Mouse (Mus musculus): ENCODE data around the gene Lamtor5. TPM values are rescaled to one million over a fixed set of nuclear protein-coding genes. Genes with fewer than 3 reads are reported as not detected.

Lamtor5 gene
- polyA plus RNA-seq, 1 experiment, result 163 TPM

DNA sequence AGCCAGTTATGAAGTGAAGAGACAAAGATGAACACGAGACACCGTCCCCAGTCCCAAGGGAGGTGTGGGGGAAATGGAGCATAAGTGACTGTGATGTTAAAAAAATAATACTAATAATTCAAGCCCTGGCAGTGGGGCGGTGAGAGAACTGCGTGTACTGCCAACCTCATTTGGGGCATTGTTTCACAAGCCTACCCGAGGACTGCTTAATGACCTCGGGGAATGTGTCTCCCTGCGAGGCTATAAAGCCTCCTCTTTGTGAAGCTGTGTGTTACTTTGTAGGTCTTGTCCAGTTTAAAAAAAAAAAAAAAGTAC is 16.9 kb upstream of the Lamtor5 start:
- H3K4me3 ChIP-seq (ENCODE audit: insufficient read depth, poor library complexity, severe bottlenecking), result no peak overlapping the region
- no peaks in the 10 kb centered on the region for H3K27me3 ChIP-seq (ENCODE audit: control insufficient read depth, insufficient read depth, insufficient read length)
- H3K36me3 ChIP-seq (ENCODE audit: control insufficient read depth, insufficient read depth), result no peaks in the 10 kb centered on the region
- no peak overlapping the region for H3ac ChIP-seq (ENCODE audit: control insufficient read depth, insufficient read length, low read depth)
- H3K79me2 ChIP-seq (ENCODE audit: control insufficient read depth, insufficient read depth), result no peaks in the 10 kb centered on the region
- TF ChIP-seq MYOG (IDR thresholded peaks at IDR 0.05; ENCODE audit: control insufficient read depth, extremely low read depth, insufficient read length) (no peak), CTCF (IDR thresholded peaks at IDR 0.05; ENCODE audit: control insufficient read depth, insufficient read depth, insufficient read length) (no peak), MAX (IDR thresholded peaks at IDR 0.05) (no peak), CEBPB (IDR thresholded peaks at IDR 0.05; ENCODE audit: low read depth) (no peak), MYOD1 (IDR thresholded peaks at IDR 0.05; ENCODE audit: control insufficient read depth, insufficient read length, low read depth) (no peak), FOSL1 (IDR thresholded peaks at IDR 0.05; ENCODE audit: insufficient read depth, low read length, poor library complexity, severe bottlenecking) (no peak), USF1 (IDR thresholded peaks at IDR 0.05; ENCODE audit: low read depth) (no peak)
- H3K79me3 ChIP-seq (ENCODE audit: low read depth), result no peaks in the 10 kb centered on the region

DNA sequence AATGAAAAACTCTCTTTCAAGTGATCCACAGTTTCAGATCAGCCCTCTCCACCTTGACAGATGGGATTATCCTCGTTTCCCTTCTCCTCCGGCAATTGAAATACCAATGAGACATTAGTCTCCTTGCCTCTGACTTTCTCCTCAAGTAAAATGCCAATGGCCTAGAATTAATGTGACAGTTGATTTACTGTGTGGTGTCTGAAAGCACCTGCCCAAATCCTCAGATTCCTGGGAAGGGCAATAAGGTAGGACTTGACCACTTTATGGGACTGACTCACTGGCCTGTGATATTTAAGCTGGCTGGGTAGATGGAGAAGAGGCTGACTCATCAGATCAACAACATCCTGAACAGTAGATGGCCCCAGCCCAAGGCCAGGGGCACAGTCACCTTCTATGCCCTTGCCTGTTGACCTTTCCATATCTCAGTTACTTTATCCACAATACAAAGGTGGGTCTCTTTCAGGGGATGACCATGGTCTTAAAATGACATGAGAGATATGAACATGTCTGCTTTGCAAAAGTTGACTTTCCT is 11.8 kb upstream of the Lamtor5 start:
- H3K4me3 ChIP-seq (ENCODE audit: insufficient read depth, poor library complexity, severe bottlenecking), result no peak overlapping the region
- no peaks in the 10 kb centered on the region for H3K36me3 ChIP-seq (ENCODE audit: control insufficient read depth, insufficient read depth)
- no peaks in the 10 kb centered on the region for H3K79me2 ChIP-seq (ENCODE audit: control insufficient read depth, insufficient read depth)
- H3K79me3 ChIP-seq (ENCODE audit: low read depth), result no peaks in the 10 kb centered on the region
- no peaks in the 10 kb centered on the region for H3K27me3 ChIP-seq (ENCODE audit: control insufficient read depth, insufficient read depth, insufficient read length)
- TF ChIP-seq MYOG (IDR thresholded peaks at IDR 0.05; ENCODE audit: control insufficient read depth, extremely low read depth, insufficient read length) (no peak), MAX (IDR thresholded peaks at IDR 0.05) (peak; percentile 20), CTCF (IDR thresholded peaks at IDR 0.05; ENCODE audit: control insufficient read depth, insufficient read depth, insufficient read length) (no peak), CEBPB (IDR thresholded peaks at IDR 0.05; ENCODE audit: low read depth) (no peak), USF1 (IDR thresholded peaks at IDR 0.05; ENCODE audit: low read depth) (no peak), FOSL1 (IDR thresholded peaks at IDR 0.05; ENCODE audit: insufficient read depth, low read length, poor library complexity, severe bottlenecking) (peak; percentile 88), MYOD1 (IDR thresholded peaks at IDR 0.05; ENCODE audit: control insufficient read depth, insufficient read length, low read depth) (peak; percentile 98)
- H3ac ChIP-seq (ENCODE audit: control insufficient read depth, insufficient read length, low read depth), result no peak overlapping the region

DNA sequence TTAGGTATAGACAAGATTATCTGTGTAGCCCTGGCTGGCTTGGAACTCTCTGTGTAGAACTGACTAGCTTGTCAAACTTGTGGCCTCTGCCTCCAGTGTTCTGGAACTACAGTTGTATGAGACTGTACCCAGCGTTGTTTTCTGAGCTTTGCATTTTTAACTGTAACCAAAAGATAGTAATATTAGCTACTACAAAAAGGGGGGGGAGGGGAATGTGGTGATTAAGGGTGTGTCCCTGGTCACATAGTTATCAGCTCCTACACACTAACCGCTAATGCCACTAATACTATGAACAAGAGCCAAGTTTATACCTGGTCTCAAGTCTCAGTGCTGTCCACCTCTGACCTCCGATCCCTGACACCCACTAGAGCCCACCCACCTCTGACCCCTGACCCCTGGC is 6.2 kb upstream of the Lamtor5 start:
- H3ac ChIP-seq (ENCODE audit: control insufficient read depth, insufficient read length, low read depth), result no peak overlapping the region
- no peaks in the 10 kb centered on the region for H3K79me2 ChIP-seq (ENCODE audit: control insufficient read depth, insufficient read depth)
- H3K36me3 ChIP-seq (ENCODE audit: control insufficient read depth, insufficient read depth), result no peaks in the 10 kb centered on the region
- no peak overlapping the region for H3K4me3 ChIP-seq (ENCODE audit: insufficient read depth, poor library complexity, severe bottlenecking)
- no peaks in the 10 kb centered on the region for H3K79me3 ChIP-seq (ENCODE audit: low read depth)
- no peak for TF ChIP-seq CTCF (IDR thresholded peaks at IDR 0.05; ENCODE audit: control insufficient read depth, insufficient read depth, insufficient read length)
- no peak for TF ChIP-seq MAX (IDR thresholded peaks at IDR 0.05)
- no peak for TF ChIP-seq MYOG (IDR thresholded peaks at IDR 0.05; ENCODE audit: control insufficient read depth, extremely low read depth, insufficient read length)
- TF ChIP-seq MYOD1 (IDR thresholded peaks at IDR 0.05; ENCODE audit: control insufficient read depth, insufficient read length, low read depth), result no peak
- no peak for TF ChIP-seq FOSL1 (IDR thresholded peaks at IDR 0.05; ENCODE audit: insufficient read depth, low read length, poor library complexity, severe bottlenecking)
- TF ChIP-seq CEBPB (IDR thresholded peaks at IDR 0.05; ENCODE audit: low read depth), result no peak
- TF ChIP-seq USF1 (IDR thresholded peaks at IDR 0.05; ENCODE audit: low read depth), result no peak
- no peaks in the 10 kb centered on the region for H3K27me3 ChIP-seq (ENCODE audit: control insufficient read depth, insufficient read depth, insufficient read length)

DNA sequence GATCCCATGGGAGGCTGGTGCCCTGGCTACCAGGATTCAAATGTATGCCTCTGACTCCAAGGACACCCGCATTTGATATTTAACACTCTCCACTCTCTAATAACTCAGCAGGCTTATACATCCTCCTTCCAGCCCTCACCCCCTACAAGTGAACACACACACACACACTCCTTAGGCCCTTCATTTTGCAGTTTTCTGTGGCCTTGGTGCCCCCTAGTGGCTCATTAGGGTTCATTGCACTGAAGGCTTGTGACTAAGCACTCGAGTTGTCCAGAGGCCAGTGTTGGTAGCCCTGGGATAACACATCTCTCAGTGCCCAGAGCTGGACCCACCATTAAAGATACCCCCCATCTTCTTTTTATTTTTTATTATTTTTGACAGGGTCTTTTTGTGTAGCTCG is 4.8 kb upstream of the Lamtor5 start:
- Histone ChIP-seq H3K27me3 (ENCODE audit: control insufficient read depth, insufficient read depth, insufficient read length) (no peaks in the 10 kb centered on the region), H3K4me3 (ENCODE audit: insufficient read depth, poor library complexity, severe bottlenecking) (no peak overlapping the region), H3K36me3 (ENCODE audit: control insufficient read depth, insufficient read depth) (no peaks in the 10 kb centered on the region), H3ac (ENCODE audit: control insufficient read depth, insufficient read length, low read depth) (no peak overlapping the region), H3K79me2 (ENCODE audit: control insufficient read depth, insufficient read depth) (peaks cover under 1% of the 10 kb centered on the region), H3K79me3 (ENCODE audit: low read depth) (no peaks in the 10 kb centered on the region)
- TF ChIP-seq MAX (IDR thresholded peaks at IDR 0.05), result no peak
- TF ChIP-seq CTCF (IDR thresholded peaks at IDR 0.05; ENCODE audit: control insufficient read depth, insufficient read depth, insufficient read length), result peak; percentile 70

DNA sequence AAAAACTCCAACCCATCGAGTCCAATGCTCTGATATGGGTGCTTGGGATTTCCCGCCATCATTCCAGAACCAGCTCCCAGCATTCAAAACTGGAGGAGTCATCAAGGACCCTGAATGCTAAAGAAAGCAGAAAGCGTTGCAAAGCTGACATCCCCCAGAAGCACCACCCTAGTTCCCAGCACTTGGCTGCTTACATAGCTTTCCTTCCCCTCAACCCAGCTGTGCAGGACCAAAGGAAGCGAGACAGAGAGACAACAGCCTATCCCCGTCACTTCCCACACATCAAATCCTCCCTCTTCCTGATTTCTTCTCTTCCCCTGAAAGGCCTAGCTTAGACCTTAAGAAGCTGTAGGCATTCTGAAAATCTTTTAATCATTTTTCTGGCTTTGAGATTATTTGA is 3.3 kb upstream of the Lamtor5 start:
- TF ChIP-seq MAX (IDR thresholded peaks at IDR 0.05), result no peak
- Histone ChIP-seq H3K4me3 (ENCODE audit: insufficient read depth, poor library complexity, severe bottlenecking) (no peak overlapping the region), H3K27me3 (ENCODE audit: control insufficient read depth, insufficient read depth, insufficient read length) (no peaks in the 10 kb centered on the region), H3ac (ENCODE audit: control insufficient read depth, insufficient read length, low read depth) (no peak overlapping the region), H3K79me3 (ENCODE audit: low read depth) (peaks cover 12% of the 10 kb centered on the region), H3K36me3 (ENCODE audit: control insufficient read depth, insufficient read depth) (no peaks in the 10 kb centered on the region), H3K79me2 (ENCODE audit: control insufficient read depth, insufficient read depth) (peaks cover 15% of the 10 kb centered on the region)

DNA sequence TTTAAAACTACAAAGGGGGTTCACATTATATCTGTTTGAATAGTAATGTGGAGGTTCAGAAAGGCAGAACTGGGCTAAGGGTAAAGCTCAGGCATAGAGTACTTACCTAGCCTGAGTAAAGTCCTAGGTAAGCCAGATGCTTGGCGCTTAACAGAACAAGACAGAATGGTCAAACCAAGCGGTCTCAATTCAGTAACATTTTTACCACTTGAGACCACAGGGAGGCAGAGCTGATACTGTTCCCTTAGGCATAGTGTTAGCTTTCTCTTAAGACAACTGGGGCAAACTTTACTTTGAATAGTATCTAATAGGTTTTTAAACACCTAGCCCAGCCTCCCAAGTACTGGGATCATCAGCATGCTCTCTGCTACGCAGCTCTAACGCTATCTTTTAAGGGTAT is 2.7 kb upstream of the Lamtor5 start:
- TF ChIP-seq CTCF (IDR thresholded peaks at IDR 0.05; ENCODE audit: control insufficient read depth, insufficient read depth, insufficient read length), result no peak
- TF ChIP-seq FOSL1 (IDR thresholded peaks at IDR 0.05; ENCODE audit: insufficient read depth, low read length, poor library complexity, severe bottlenecking), result no peak
- no peak for TF ChIP-seq MYOD1 (IDR thresholded peaks at IDR 0.05; ENCODE audit: control insufficient read depth, insufficient read length, low read depth)
- no peak for TF ChIP-seq MYOG (IDR thresholded peaks at IDR 0.05; ENCODE audit: control insufficient read depth, extremely low read depth, insufficient read length)
- no peak for TF ChIP-seq CEBPB (IDR thresholded peaks at IDR 0.05; ENCODE audit: low read depth)
- TF ChIP-seq USF1 (IDR thresholded peaks at IDR 0.05; ENCODE audit: low read depth), result no peak
- no peak for TF ChIP-seq MAX (IDR thresholded peaks at IDR 0.05)
- Histone ChIP-seq H3ac (ENCODE audit: control insufficient read depth, insufficient read length, low read depth) (no peak overlapping the region), H3K79me3 (ENCODE audit: low read depth) (peaks cover 14% of the 10 kb centered on the region), H3K27me3 (ENCODE audit: control insufficient read depth, insufficient read depth, insufficient read length) (no peaks in the 10 kb centered on the region), H3K79me2 (ENCODE audit: control insufficient read depth, insufficient read depth) (peaks cover 22% of the 10 kb centered on the region), H3K36me3 (ENCODE audit: control insufficient read depth, insufficient read depth) (no peaks in the 10 kb centered on the region), H3K4me3 (ENCODE audit: insufficient read depth, poor library complexity, severe bottlenecking) (no peak overlapping the region)
